Mouse (Mus musculus): ENCODE measurements around the gene Ddx23. TPM values are rescaled to one million over a fixed set of nuclear protein-coding genes. Genes with fewer than 3 reads are reported as not detected.

Gene Ddx23
- 10 to 100 TPM; 75.8 to 79.9 TPM for total RNA-seq (2021)

- DNase-seq (ENCODE audit: extremely low spot score in 1 of 2, low spot score in 1 of 2): peak; percentile 82 to 94
Measured at GRCm38 (mm10) chr15:98662567-98663545, at the start of gene Ddx23. Ddx23 (minus strand) TSS chr15:98662894.

- DNase-seq (ENCODE audit: extremely low spot score in 1 of 2, low spot score in 1 of 2): peak; percentile 69 to 88
Measured at GRCm38 (mm10) chr15:98710442-98710841, 47.7 kb upstream of the Ddx23 start.

DNA sequence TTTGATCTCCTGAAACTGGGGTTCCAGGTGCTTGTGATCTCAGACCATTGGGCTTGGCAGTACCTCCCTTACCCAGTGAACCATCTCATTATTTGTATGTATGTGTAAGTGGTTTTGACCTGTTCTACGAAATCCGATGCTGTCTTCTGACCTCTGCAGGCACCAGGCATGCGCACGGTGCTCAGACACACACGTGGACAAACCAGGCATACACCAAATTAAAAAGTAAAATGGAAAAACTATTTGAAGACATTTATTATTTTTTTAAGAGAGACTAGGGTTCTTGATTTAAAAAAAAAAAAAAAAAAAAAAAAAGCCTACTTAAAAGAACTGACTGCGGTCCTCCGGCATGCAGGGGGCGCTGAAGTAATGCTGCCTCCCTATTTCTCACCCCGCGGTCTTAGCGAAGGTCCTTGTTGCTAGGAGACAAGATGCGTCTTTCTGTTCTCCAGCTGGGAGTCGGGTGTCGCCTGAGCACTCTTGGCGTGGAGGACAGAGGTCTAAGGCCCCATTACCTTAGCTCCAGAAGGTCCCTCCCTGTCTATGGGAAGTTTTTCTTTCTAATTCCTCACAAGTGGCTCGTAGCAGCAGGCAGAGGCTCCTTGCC is 45.2 kb upstream of the Ddx23 start, which contains the start of gene Ccdc65:
Gene Ccdc65, plus strand, starts transcription at position 442 of the 607 bp plus-strand sequence.
- DNase-seq (ENCODE audit: extremely low spot score in 1 of 2, low spot score in 1 of 2): peak; percentile 70 to 91

DNA sequence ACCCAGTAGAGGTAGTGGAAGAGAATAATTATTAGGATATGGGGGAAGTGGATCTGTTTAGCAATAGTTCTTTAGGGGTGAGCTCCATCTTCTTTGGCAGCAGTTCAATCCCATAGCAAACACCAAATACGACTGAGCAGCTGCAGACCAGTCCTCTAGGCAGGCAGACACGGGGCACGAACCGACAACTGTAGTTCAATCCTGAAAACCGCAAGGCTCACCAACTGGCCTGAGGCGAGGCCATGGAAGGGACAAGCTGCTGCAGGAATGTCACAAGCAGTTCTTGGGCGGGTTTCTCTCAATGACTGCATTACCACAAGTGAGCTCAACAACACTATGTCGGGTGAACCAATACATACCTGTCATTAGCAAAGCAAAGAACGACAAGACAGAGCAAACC is 41.6 kb upstream of the Ddx23 start:
- DNase-seq (ENCODE audit: extremely low spot score in 1 of 2, low spot score in 1 of 2): no peak

DNA sequence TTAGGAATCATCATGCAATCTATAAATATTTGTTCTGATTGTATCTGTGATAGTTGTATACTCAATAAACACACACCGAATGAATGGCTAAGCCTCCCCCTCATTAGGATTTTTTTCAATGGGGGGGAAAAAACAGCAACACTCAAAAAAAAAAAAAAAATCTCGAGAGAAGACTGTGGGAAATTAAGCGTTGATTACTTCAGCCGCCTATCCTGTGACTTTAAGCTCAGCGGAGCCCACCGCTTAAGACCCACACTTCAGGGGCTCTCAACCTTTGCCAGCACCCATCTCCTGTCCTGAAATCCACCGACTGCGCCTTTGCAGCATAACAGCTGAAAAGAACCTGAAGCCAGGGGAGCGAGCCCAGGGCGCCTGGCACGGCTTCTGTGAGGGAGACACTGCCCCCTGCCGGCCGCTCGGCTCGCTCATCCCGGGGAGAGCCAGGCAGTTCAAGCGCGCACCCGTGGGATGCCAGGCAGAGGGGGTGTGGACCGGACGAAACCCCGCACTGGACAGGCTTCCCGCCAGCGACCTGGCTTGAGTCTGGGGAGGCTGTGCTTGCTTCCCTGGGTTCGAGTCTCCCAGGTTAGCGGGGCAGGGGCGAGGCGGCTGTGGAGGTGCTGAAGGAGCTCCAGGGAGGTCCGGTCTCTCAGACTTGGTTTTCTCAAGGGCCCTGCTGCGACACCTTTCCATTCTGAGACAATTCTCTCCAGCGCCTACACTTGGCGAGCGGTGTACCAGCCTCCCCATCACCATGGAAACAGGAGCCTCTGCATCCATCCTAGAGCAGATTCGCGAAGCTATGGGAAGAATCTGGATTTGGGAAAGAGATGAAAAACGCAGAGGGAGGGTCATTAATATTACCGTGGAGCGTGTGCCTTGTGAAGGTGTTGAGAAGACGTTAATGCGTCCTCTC is 36.8 kb upstream of the Ddx23 start:
- peak; percentile 95 to 96 for DNase-seq (ENCODE audit: extremely low spot score in 1 of 2, low spot score in 1 of 2)

DNA sequence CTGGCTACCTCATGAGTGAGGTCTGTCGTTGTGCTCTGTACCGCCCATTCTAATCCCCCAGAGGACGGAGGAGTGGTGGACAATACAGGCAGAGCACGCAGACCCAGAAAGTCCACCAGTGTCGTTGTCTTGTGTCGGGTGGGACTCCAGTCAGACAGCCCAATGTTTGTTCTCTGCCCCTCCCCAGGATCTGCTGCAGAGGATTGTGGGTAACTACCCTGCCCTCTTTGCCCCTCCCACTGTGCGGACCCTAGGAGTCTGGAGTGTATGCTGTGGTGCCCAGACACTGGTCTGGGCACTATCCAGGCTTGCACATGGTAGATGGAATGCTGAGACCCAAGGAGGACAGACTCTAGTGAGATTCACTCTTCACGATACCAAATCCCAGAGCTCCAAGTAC is 33.5 kb upstream of the Ddx23 start:
- DNase-seq (ENCODE audit: extremely low spot score in 1 of 2, low spot score in 1 of 2): no peak

- DNase-seq (ENCODE audit: extremely low spot score in 1 of 2, low spot score in 1 of 2): no peak
Measured at GRCm38 (mm10) chr15:98695726-98696125, 33.0 kb upstream of the Ddx23 start.

- DNase-seq (ENCODE audit: extremely low spot score in 1 of 2, low spot score in 1 of 2): no peak
Measured at GRCm38 (mm10) chr15:98692171-98692715, 29.5 kb upstream of the Ddx23 start.

DNA sequence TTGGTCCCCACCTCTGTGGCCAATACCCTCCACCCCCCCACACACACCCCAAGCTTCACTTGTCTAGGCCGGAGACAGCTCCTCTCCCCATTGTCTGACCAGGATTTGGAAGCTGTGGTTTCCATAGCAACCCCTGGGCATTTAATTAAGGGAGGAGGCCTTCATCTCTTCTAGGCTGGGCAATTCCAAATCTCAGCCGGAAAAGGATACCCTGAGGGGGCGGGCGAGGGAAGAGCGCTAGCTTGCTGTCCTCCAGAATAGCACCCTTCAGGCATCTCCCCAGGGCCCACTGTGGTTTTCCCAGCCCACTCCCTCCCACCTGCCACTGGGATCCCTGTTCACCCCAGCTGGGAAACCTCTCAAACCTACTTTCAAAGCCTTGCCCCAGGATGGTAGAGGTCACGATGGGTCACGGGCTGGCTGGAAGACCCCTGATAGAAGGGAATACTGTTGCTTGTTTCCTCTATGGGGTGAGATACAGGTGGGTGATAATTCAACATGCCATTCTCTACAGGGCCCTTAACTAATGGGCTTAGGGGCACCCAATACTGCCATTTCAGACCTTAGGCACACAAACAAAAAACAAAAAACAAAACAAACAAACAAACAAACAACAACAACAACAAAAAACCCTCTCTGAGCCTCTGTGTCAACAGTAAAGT is 28.9 kb upstream of the Ddx23 start:
- DNase-seq (ENCODE audit: extremely low spot score in 1 of 2, low spot score in 1 of 2): no peak

DNA sequence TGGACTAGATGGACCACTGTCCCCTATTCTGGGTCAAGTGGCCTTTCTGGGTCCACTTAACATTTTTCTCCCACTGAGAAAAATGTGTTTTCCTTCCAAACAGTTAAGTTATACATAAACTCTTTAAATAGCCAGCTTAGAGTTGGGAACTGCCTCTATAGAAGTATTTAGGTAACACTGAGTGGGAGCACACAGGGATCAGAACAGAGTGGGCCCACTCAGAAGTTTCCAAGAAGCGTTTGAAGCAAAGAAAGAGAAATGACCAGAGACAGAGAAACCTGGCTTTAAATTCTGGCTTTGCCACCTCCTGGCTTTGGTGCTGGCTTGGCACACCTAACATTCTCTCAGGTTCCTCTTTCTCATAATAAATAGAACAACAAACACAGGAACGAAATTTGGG is 27.0 kb upstream of the Ddx23 start:
- no peak for DNase-seq (ENCODE audit: extremely low spot score in 1 of 2, low spot score in 1 of 2)

DNA sequence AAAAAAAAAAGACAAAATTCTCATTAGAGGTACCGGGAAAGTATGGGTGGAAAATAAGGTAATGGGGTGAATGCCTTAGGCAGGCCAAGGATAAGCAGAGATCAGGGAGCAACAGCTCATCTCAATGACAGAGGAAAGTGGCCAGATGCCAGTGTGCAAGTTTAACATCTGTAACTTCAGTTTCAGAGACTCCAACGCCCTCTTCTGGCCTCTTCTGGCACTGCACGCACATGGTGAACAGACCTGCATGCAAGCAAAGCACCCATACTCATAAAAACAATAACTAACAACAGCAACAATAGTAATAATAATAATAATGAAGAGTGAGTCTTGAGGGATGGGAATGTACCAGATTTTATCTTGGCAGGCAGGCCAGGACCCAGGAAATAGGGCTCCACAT is 23.2 kb upstream of the Ddx23 start:
- no peak for DNase-seq (ENCODE audit: extremely low spot score in 1 of 2, low spot score in 1 of 2)

GRCm38 (mm10) chr15:98683746-98684145 is 21.1 kb upstream of the Ddx23 start:
- no peak for DNase-seq (ENCODE audit: extremely low spot score in 1 of 2, low spot score in 1 of 2)

DNA sequence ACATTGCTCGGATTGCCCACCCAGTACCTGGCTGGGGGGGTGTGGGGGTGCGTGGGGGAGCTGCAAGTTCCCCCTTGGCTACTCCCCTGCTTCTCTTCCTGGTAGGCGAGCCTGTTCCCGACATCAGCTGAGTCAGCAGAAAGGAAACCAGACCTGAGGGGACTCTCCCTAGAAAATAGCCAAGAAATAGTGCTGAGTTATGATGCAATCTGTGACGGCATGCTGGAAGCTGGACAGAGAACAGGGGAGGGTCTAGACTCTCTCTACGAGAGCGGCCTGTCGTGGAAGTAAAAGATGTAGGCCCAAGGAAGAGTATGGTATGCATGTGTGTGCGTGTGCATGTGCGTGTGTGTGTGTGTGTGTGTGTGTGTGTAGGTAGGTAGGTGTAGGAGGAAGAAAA is 20.5 kb upstream of the Ddx23 start:
- no peak for DNase-seq (ENCODE audit: extremely low spot score in 1 of 2, low spot score in 1 of 2)

GRCm38 (mm10) chr15:98681633-98682032 is 18.9 kb upstream of the Ddx23 start:
- DNase-seq (ENCODE audit: extremely low spot score in 1 of 2, low spot score in 1 of 2): no peak

DNA sequence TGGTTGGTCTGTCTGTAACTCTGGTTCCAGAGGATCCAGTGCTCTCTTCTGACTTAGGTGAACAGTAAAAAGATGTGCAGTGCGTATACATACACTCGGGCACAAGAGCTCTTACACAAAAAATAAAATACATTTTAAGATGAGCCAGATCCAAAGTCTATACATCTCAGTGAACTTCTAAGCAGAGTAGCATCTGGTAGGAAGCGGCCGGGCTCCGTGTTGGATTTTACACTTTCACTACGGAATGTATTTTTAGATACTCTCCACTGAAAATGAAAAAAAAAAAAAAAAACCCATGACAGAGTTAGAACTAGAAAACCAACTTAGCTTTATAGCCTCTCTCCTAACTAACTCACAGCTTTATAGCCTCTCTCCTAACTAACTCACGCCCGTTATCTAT is 18.0 kb upstream of the Ddx23 start:
- no peak for DNase-seq (ENCODE audit: extremely low spot score in 1 of 2, low spot score in 1 of 2)

GRCm38 (mm10) chr15:98677977-98678376 is 15.3 kb upstream of the Ddx23 start:
- DNase-seq (ENCODE audit: extremely low spot score in 1 of 2, low spot score in 1 of 2): no peak

- DNase-seq (ENCODE audit: extremely low spot score in 1 of 2, low spot score in 1 of 2): peak; percentile 75 to 78
Measured at GRCm38 (mm10) chr15:98676940-98677728, 14.4 kb upstream of the Ddx23 start, which contains the start of gene Rnd1. Rnd1 (minus strand) TSS chr15:98677461.

- DNase-seq (ENCODE audit: extremely low spot score in 1 of 2, low spot score in 1 of 2): no peak
Measured at GRCm38 (mm10) chr15:98676471-98676870, 13.8 kb upstream of the Ddx23 start.

Measured in layer of hippocampus, postnatal 25 days (tissue).